Mouse (Mus musculus): ENCODE results near the gene G6pc2. TPM values are rescaled to one million over a fixed set of nuclear protein-coding genes. Genes with fewer than 3 reads are reported as not detected.

G6pc2 gene
- polyA plus RNA-seq, 2 experiments: 0.06 to 0.10 TPM

GRCm38 (mm10) chr2:69221868-69222416 lies 11.1 kb downstream of the G6pc2 start:
- Histone ChIP-seq H3K9me3 (ENCODE audit: control insufficient read depth, low read length) (no peaks in the 10 kb centered on the region), H3K36me3 (ENCODE audit: control insufficient read depth, insufficient read depth, low read length) (no peaks in the 10 kb centered on the region), H3K9ac (ENCODE audit: low read depth, low read length, severe bottlenecking) (no peak overlapping the region), H3K27ac (replicated peaks; ENCODE audit: low read depth, low read length) (no peak overlapping the region), H3K4me2 (replicated peaks; ENCODE audit: low read depth, low read length, severe bottlenecking) (no peak overlapping the region), H3K27me3 (ENCODE audit: control insufficient read depth, insufficient read depth, low read length) (no peaks in the 10 kb centered on the region), H3K4me3 (replicated peaks; ENCODE audit: low read length) (no peak overlapping the region), H3K4me1 (ENCODE audit: control insufficient read depth, insufficient read depth, low read length) (no peaks in the 10 kb centered on the region)
- no peak for TF ChIP-seq POLR2A (IDR thresholded peaks at IDR 0.05; ENCODE audit: borderline replicate concordance, extremely low read depth, insufficient read depth, insufficient read length)
- no peak for DNase-seq (ENCODE audit: low spot score)
- WGBS: 72% methylated on average over 5 of the region's 5 CpGs
- no peak for ATAC-seq (ENCODE audit: low FRiP score, low read depth)

- ATAC-seq (ENCODE audit: low FRiP score, low read depth): no peak
- Histone ChIP-seq H3K9ac (ENCODE audit: low read depth, low read length, severe bottlenecking) (no peak overlapping the region), H3K36me3 (ENCODE audit: control insufficient read depth, insufficient read depth, low read length) (no peaks in the 10 kb centered on the region), H3K27me3 (ENCODE audit: control insufficient read depth, insufficient read depth, low read length) (no peaks in the 10 kb centered on the region), H3K9me3 (ENCODE audit: control insufficient read depth, low read length) (no peaks in the 10 kb centered on the region), H3K4me1 (ENCODE audit: control insufficient read depth, insufficient read depth, low read length) (no peaks in the 10 kb centered on the region), H3K27ac (replicated peaks; ENCODE audit: low read depth, low read length) (no peak overlapping the region), H3K4me2 (replicated peaks; ENCODE audit: low read depth, low read length, severe bottlenecking) (no peak overlapping the region), H3K4me3 (replicated peaks; ENCODE audit: low read length) (no peak overlapping the region)
- 81% methylated on average over 10 of the region's 10 CpGs for WGBS
- TF ChIP-seq POLR2A (IDR thresholded peaks at IDR 0.05; ENCODE audit: borderline replicate concordance, extremely low read depth, insufficient read depth, insufficient read length): no peak
- no peak for DNase-seq (ENCODE audit: low spot score)
Observed at GRCm38 (mm10) chr2:69222815-69223214, 11.9 kb downstream of the G6pc2 start.

- ATAC-seq (ENCODE audit: low FRiP score, low read depth) (no peak), DNase-seq (ENCODE audit: low spot score) (no peak)
- Histone ChIP-seq H3K27ac (replicated peaks; ENCODE audit: low read depth, low read length) (no peak overlapping the region), H3K36me3 (ENCODE audit: control insufficient read depth, insufficient read depth, low read length) (no peaks in the 10 kb centered on the region), H3K9me3 (ENCODE audit: control insufficient read depth, low read length) (no peaks in the 10 kb centered on the region), H3K27me3 (ENCODE audit: control insufficient read depth, insufficient read depth, low read length) (no peaks in the 10 kb centered on the region), H3K4me3 (replicated peaks; ENCODE audit: low read length) (no peak overlapping the region), H3K4me1 (ENCODE audit: control insufficient read depth, insufficient read depth, low read length) (no peaks in the 10 kb centered on the region), H3K9ac (ENCODE audit: low read depth, low read length, severe bottlenecking) (no peak overlapping the region), H3K4me2 (replicated peaks; ENCODE audit: low read depth, low read length, severe bottlenecking) (no peak overlapping the region)
- TF ChIP-seq POLR2A (IDR thresholded peaks at IDR 0.05; ENCODE audit: borderline replicate concordance, extremely low read depth, insufficient read depth, insufficient read length): no peak
- WGBS: 64% methylated on average over 2 of the region's 2 CpGs
Observed at GRCm38 (mm10) chr2:69224724-69225123, 13.9 kb downstream of the G6pc2 start.

- ATAC-seq (ENCODE audit: low FRiP score, low read depth) (no peak), DNase-seq (ENCODE audit: low spot score) (no peak)
- no peak overlapping the region for H3K4me3 ChIP-seq (replicated peaks; ENCODE audit: low read length)
- no peaks in the 10 kb centered on the region for H3K27me3 ChIP-seq (ENCODE audit: control insufficient read depth, insufficient read depth, low read length)
- H3K9me3 ChIP-seq (ENCODE audit: control insufficient read depth, low read length): no peaks in the 10 kb centered on the region
- no peaks in the 10 kb centered on the region for H3K4me1 ChIP-seq (ENCODE audit: control insufficient read depth, insufficient read depth, low read length)
- no peak overlapping the region for H3K4me2 ChIP-seq (replicated peaks; ENCODE audit: low read depth, low read length, severe bottlenecking)
- no peaks in the 10 kb centered on the region for H3K36me3 ChIP-seq (ENCODE audit: control insufficient read depth, insufficient read depth, low read length)
- no peak overlapping the region for H3K27ac ChIP-seq (replicated peaks; ENCODE audit: low read depth, low read length)
- WGBS: 90% methylated on average over 9 of the region's 9 CpGs
- TF ChIP-seq POLR2A (IDR thresholded peaks at IDR 0.05; ENCODE audit: borderline replicate concordance, extremely low read depth, insufficient read depth, insufficient read length): no peak
- H3K9ac ChIP-seq (ENCODE audit: low read depth, low read length, severe bottlenecking): no peak overlapping the region
Observed at GRCm38 (mm10) chr2:69226876-69227275, 16.0 kb downstream of the G6pc2 start.

GRCm38 (mm10) chr2:69228635-69229034 lies 17.8 kb downstream of the G6pc2 start:
- Histone ChIP-seq H3K9ac (ENCODE audit: low read depth, low read length, severe bottlenecking) (no peak overlapping the region), H3K27me3 (ENCODE audit: control insufficient read depth, insufficient read depth, low read length) (no peaks in the 10 kb centered on the region), H3K4me3 (replicated peaks; ENCODE audit: low read length) (no peak overlapping the region), H3K27ac (replicated peaks; ENCODE audit: low read depth, low read length) (no peak overlapping the region), H3K36me3 (ENCODE audit: control insufficient read depth, insufficient read depth, low read length) (no peaks in the 10 kb centered on the region), H3K9me3 (ENCODE audit: control insufficient read depth, low read length) (no peaks in the 10 kb centered on the region), H3K4me2 (replicated peaks; ENCODE audit: low read depth, low read length, severe bottlenecking) (no peak overlapping the region), H3K4me1 (ENCODE audit: control insufficient read depth, insufficient read depth, low read length) (no peaks in the 10 kb centered on the region)
- WGBS: 89% methylated on average over 6 of the region's 6 CpGs
- DNase-seq (ENCODE audit: low spot score) (no peak), ATAC-seq (ENCODE audit: low FRiP score, low read depth) (no peak)
- TF ChIP-seq POLR2A (IDR thresholded peaks at IDR 0.05; ENCODE audit: borderline replicate concordance, extremely low read depth, insufficient read depth, insufficient read length): no peak

GRCm38 (mm10) chr2:69230137-69230536 lies 19.3 kb downstream of the G6pc2 start:
- Histone ChIP-seq H3K36me3 (ENCODE audit: control insufficient read depth, insufficient read depth, low read length) (no peaks in the 10 kb centered on the region), H3K4me2 (replicated peaks; ENCODE audit: low read depth, low read length, severe bottlenecking) (no peak overlapping the region), H3K9me3 (ENCODE audit: control insufficient read depth, low read length) (no peaks in the 10 kb centered on the region), H3K4me3 (replicated peaks; ENCODE audit: low read length) (no peak overlapping the region), H3K4me1 (ENCODE audit: control insufficient read depth, insufficient read depth, low read length) (no peaks in the 10 kb centered on the region), H3K27me3 (ENCODE audit: control insufficient read depth, insufficient read depth, low read length) (no peaks in the 10 kb centered on the region), H3K9ac (ENCODE audit: low read depth, low read length, severe bottlenecking) (no peak overlapping the region), H3K27ac (replicated peaks; ENCODE audit: low read depth, low read length) (no peak overlapping the region)
- WGBS: 80% methylated on average over 2 of the region's 2 CpGs
- DNase-seq (ENCODE audit: low spot score) (no peak), ATAC-seq (ENCODE audit: low FRiP score, low read depth) (no peak)
- no peak for TF ChIP-seq POLR2A (IDR thresholded peaks at IDR 0.05; ENCODE audit: borderline replicate concordance, extremely low read depth, insufficient read depth, insufficient read length)

Data from limb, embryonic 14.5 days (tissue).